Mouse (Mus musculus) hindbrain, embryonic 11.5 days (tissue): ENCODE results near the gene Prph. TPM values are rescaled to one million over a fixed set of nuclear protein-coding genes. Genes with fewer than 3 reads are reported as not detected.

Experiments used
- ATAC-seq: fragments of 200-750 bp; cut with Nextera tagmentation; 2 replicates; pipeline ENCODE4 v1.8.0; 2017; ENCODE audit warnings: mild to moderate bottlenecking, moderate TSS enrichment, moderate library complexity; ENCODE audit not compliant: low FRiP score
- DNase-seq: peaks from one replicate; pipeline ENCODE4 v3.0.0-alpha.2; 2015; ENCODE audit warnings: low spot score
- H3K27ac ChIP-seq: fragments of 300-500 bp; sonication (generic); 2 replicates; pipeline ENCODE4 v1.5.1; 2014; ENCODE audit warnings: mild to moderate bottlenecking, low read depth, low read length
- H3K27me3 ChIP-seq: fragments of 300-500 bp; sonication (generic); 2 replicates; pipeline ENCODE4 v1.6.1; 2014; ENCODE audit warnings: mild to moderate bottlenecking, low read length, moderate library complexity, mixed read lengths; ENCODE audit not compliant: control insufficient read depth, insufficient read depth
- H3K36me3 ChIP-seq: fragments of 300-500 bp; sonication (generic); 2 replicates; pipeline ENCODE4 v1.6.1; 2014; ENCODE audit warnings: mild to moderate bottlenecking, low read length, moderate library complexity, mixed read lengths; ENCODE audit not compliant: control insufficient read depth, insufficient read depth
- H3K4me1 ChIP-seq: fragments of 300-500 bp; sonication (generic); replicated peaks from 2 replicates; pipeline ENCODE4 v1.6.1; 2014; ENCODE audit warnings: low read length, mixed read lengths; ENCODE audit not compliant: control insufficient read depth, insufficient read depth
- H3K4me2 ChIP-seq: fragments of 300-500 bp; sonication (generic); replicated peaks from 2 replicates; pipeline ENCODE4 v1.6.1; 2014; ENCODE audit warnings: mild to moderate bottlenecking, low read depth, low read length
- H3K4me3 ChIP-seq: fragments of 300-500 bp; sonication (generic); 2 replicates; pipeline ENCODE4 v1.5.1; 2014; ENCODE audit warnings: low read depth, low read length
- H3K9ac ChIP-seq: fragments of 300-500 bp; sonication (generic); 2 replicates; pipeline ENCODE4 v1.6.1; 2014; ENCODE audit warnings: low read depth, low read length
- H3K9me3 ChIP-seq: fragments of 300-500 bp; sonication (generic); 2 replicates; pipeline ENCODE4 v1.6.1; 2016; ENCODE audit warnings: low read length; ENCODE audit not compliant: control insufficient read depth
- WGBS: fragments of 180-500 bp; shearing (Covaris S2); extraction: QIAGEN DNeasy Blood & Tissue Kit; methylation state at CpG from one replicate; pipeline ENCODE4 v1.1.7; 2014; 5-methylcytosine and 5-hydroxymethylcytosine counted together
- polyA plus RNA-seq: library from polyadenylated mRNA; unstranded; fragments of >200 nt; fragmentation: Nextera tagmentation; extraction: Ambion mirVana; gene quantifications from 2 replicates; pipeline ENCODE4 v1.2.1, GENCODE M21; 2014

Prph gene
- polyA plus RNA-seq, 1 experiment from 2014 or later = 17.2 TPM

- Histone ChIP-seq H3K36me3 (0 out of 2 replicates have a peak, but pooled peaks cover 3% of the 10 kb centered on the region), H3K4me2 (no peak overlapping the region), H3K9ac (no peak overlapping the region), H3K27me3 (no peaks in the 10 kb centered on the region; the same call in 1 of the 2 replicates), H3K4me3 (no peak overlapping the region), H3K27ac (no peak overlapping the region), H3K4me1 (peaks cover 4% of the 10 kb centered on the region), H3K9me3 (no peaks in the 10 kb centered on the region)
- 79% methylated on average over 15 of the region's 15 CpGs for WGBS
- ATAC-seq (no peak), DNase-seq (no peak)
These were observed 23.4 kb downstream of the Prph start for GRCm38 (mm10) chr15:99078181-99078910.

DNA sequence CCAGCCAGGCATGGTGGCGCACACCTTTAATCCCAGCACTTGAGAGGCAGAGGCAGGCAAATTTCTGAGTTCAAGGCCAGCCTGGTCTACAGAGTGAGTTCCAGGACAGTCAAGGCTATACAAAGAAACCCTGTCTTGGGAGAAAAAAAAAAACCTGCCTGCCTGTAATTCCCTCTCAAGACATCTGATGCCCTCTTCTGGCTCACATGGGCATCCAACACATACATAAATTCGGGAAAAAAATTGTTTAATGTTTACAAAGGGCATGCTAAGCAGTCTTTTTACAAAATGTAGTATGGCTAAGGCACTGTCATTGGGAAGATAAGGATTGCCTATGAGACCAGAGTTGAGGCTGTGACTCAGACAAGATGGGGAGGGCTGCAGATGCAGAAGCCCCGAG is 24.8 kb downstream of the Prph start:
- H3K4me3 ChIP-seq = no peak overlapping the region
- peaks cover 13% of the 10 kb centered on the region for H3K27me3 ChIP-seq
- H3K4me1 ChIP-seq = peaks cover 4% of the 10 kb centered on the region
- H3K4me2 ChIP-seq = no peak overlapping the region
- 0 out of 2 replicates have a peak, but pooled peaks cover 3% of the 10 kb centered on the region for H3K36me3 ChIP-seq
- H3K9ac ChIP-seq = no peak overlapping the region
- no peaks in the 10 kb centered on the region for H3K9me3 ChIP-seq
- no peak overlapping the region for H3K27ac ChIP-seq
- 88% methylated on average over 3 of the region's 3 CpGs for WGBS
- DNase-seq (no peak), ATAC-seq (no peak)

DNA sequence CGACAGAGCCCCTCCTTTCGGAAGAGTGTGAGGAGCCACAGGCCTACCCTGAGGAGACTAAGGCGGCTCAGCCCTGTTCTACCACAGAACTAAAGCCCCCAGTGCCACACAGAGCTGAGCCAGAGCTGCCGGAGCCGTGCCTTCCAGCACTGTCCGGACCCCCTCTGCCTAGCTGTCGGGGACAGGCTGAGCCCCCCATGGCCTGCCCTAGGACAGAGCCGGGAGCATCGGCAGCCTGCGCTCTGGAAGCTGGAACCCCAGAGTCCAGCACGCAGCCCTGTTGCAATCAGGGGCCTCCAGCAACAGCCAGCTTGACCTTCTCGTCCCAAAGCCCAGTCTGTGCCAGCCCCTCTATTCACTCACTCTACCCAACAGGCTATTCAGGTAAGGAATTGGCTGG is 27.3 kb downstream of the Prph start:
- H3K36me3 ChIP-seq = 0 out of 2 replicates have a peak, but pooled peaks cover 3% of the 10 kb centered on the region
- 93% methylated on average over 12 of the region's 12 CpGs for WGBS
- no peak overlapping the region for H3K4me2 ChIP-seq
- H3K9ac ChIP-seq = no peak overlapping the region
- no peak for DNase-seq
- H3K9me3 ChIP-seq = no peaks in the 10 kb centered on the region
- no peaks in the 10 kb centered on the region for H3K4me1 ChIP-seq
- ATAC-seq = no peak
- no peak overlapping the region for H3K4me3 ChIP-seq
- no peak overlapping the region for H3K27ac ChIP-seq
- peaks cover 35% of the 10 kb centered on the region for H3K27me3 ChIP-seq

GRCm38 (mm10) chr15:99082840-99083239 is 27.9 kb downstream of the Prph start:
- H3K36me3 ChIP-seq = 0 out of 2 replicates have a peak, but pooled peaks cover 3% of the 10 kb centered on the region
- H3K9ac ChIP-seq = no peak overlapping the region
- no peak overlapping the region for H3K27ac ChIP-seq
- WGBS = 88% methylated on average over 16 of the region's 16 CpGs
- ATAC-seq (no peak), DNase-seq (no peak)
- H3K27me3 ChIP-seq = peaks cover 40% of the 10 kb centered on the region
- no peaks in the 10 kb centered on the region for H3K4me1 ChIP-seq
- H3K4me2 ChIP-seq = no peak overlapping the region
- H3K9me3 ChIP-seq = no peaks in the 10 kb centered on the region
- H3K4me3 ChIP-seq = no peak overlapping the region

DNA sequence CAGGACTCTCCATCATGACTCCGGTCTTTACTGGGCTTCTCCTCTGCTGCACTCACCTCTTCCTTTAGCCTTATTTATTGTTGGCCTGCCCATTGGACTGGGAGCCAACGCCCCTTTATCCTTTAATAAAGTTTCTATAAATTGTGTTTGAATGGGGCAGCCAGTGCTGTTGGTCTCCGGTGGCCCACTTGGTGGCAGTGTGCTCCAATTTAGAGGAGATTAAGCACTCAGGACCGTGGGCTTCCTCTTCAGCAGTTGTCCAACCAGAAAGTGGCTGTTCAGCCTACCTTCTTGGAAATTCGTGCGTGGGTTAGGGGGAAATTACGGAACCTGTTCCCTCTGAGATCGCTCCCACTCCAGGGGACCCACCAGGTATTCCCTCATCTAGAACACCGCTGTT is 28.3 kb downstream of the Prph start:
- Histone ChIP-seq H3K4me1 (peaks cover 2% of the 10 kb centered on the region), H3K4me2 (no peak overlapping the region), H3K27ac (no peak overlapping the region), H3K27me3 (peaks cover 45% of the 10 kb centered on the region), H3K36me3 (no peaks in the 10 kb centered on the region), H3K9ac (no peak overlapping the region), H3K4me3 (no peak overlapping the region), H3K9me3 (no peaks in the 10 kb centered on the region)
- no peak for ATAC-seq
- peak; percentile 64 for DNase-seq
- WGBS = 68% methylated on average over 9 of the region's 9 CpGs

DNA sequence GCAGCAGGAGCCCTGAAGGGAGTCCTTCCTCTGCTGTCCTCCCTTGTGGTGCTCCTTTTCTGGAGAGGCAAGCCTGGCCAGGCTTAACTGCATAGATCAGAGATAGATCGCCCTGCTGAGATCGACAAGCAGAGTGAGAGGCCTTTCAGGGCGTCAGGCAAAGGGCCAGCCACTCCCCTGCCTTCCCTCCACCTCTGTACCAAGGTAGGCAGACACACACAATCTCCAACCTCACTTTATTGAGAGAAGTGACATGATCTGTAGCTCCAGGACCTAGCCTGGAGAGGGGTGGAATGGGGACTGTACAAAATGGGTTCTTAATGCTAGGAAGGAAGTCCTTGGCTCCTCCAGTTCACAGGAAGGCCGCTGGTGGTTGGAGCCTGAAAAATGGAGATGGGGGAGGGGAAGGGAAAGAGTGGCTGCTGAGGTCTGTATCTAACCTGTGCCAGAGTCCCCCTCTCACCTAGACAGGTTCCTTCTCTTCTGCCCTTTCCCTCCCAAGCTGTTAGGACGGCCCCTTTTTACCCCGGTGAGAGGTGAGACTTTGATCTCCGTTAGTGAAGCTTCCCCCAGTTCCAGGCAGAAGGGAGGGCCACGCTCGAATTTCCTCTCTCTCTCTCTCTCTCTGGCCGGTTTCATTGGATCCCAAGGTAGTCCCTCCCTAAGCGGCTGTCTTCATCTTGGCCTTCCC is 29.0 kb downstream of the Prph start:
- Histone ChIP-seq H3K4me3 (no peak overlapping the region), H3K4me2 (peak overlapping the region; percentile 25), H3K27ac (no peak overlapping the region), H3K27me3 (peaks cover 52% of the 10 kb centered on the region), H3K9ac (no peak overlapping the region), H3K4me1 (peaks cover 10% of the 10 kb centered on the region), H3K36me3 (no peaks in the 10 kb centered on the region), H3K9me3 (no peaks in the 10 kb centered on the region)
- ATAC-seq (no peak), DNase-seq (peak; percentile 36)
- WGBS = 11% methylated on average over 11 of the region's 11 CpGs

DNA sequence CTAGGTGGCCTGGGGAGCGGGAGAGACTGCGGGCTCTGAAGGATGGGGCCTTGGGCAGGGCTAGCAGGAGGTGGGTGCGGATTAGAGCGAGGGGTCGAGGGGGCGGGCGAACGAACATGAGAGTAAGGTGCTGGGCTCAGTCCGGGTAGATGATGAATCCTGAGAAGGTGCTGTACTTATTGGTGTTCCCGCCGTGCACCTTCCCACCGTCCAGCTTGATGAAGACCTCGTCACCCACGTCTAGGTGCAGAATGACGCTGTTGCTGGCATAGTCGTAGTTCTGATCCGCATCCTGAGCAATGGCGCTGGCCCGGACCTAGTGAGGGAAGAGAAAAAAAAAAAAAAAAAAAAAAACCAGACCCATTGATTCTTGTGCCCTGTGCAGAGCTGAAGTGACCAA is 29.6 kb downstream of the Prph start:
- H3K27ac ChIP-seq = no peak overlapping the region
- no peak overlapping the region for H3K4me3 ChIP-seq
- H3K27me3 ChIP-seq = peaks cover 57% of the 10 kb centered on the region
- peak overlapping the region; percentile 25 for H3K4me2 ChIP-seq
- no peaks in the 10 kb centered on the region for H3K36me3 ChIP-seq
- peaks cover 13% of the 10 kb centered on the region for H3K4me1 ChIP-seq
- DNase-seq (no peak), ATAC-seq (no peak)
- no peaks in the 10 kb centered on the region for H3K9me3 ChIP-seq
- WGBS = 7% methylated on average over 19 of the region's 19 CpGs
- H3K9ac ChIP-seq = no peak overlapping the region

DNA sequence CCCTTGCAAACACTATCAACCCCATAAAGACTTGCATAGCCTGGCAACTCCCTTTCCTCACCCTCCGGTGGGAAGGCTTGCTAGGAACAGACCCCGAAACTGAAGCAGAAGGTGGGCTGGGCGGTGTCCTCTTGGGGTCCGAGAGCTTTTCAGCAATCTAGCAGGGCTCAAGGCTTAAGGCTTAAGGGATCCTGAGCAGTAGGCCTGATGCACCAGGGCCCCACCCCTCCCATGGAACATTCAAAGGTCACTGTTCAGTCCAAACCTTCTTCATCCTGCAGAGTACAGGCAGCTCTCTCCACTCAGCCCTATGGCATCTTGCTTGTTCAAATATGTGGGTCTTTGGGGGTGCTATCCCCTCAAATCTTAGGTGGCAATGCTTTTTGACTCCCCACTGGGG is 31.0 kb downstream of the Prph start:
- 77% methylated on average over 4 of the region's 4 CpGs for WGBS
- Histone ChIP-seq H3K4me3 (peak overlapping the region; percentile 7; the same call in 1 of the 2 replicates), H3K27me3 (peaks cover 63% of the 10 kb centered on the region), H3K4me1 (peaks cover 15% of the 10 kb centered on the region), H3K4me2 (no peak overlapping the region; the same call in 1 of the 2 replicates), H3K9me3 (no peaks in the 10 kb centered on the region), H3K36me3 (no peaks in the 10 kb centered on the region), H3K27ac (no peak overlapping the region), H3K9ac (no peak overlapping the region)
- ATAC-seq (no peak), DNase-seq (no peak)
